Mouse (Mus musculus): Measurements from ENCODE around the gene Mlf2. TPM values are rescaled to one million over a fixed set of nuclear protein-coding genes. Genes with fewer than 3 reads are reported as not detected.

The Mlf2 gene
- polyA plus RNA-seq, 1 experiment from 2014 or later: 336 TPM

- H3K27ac ChIP-seq: peak overlapping the region; percentile 44; the same call in 1 of the 2 replicates
- no peak for ATAC-seq
- no peaks in the 10 kb centered on the region for H3K9me3 ChIP-seq
- no peaks in the 10 kb centered on the region for H3K27me3 ChIP-seq (replicated peaks)
- peak overlapping the region; percentile 89 for H3K4me2 ChIP-seq (replicated peaks)
- H3K4me3 ChIP-seq (replicated peaks): peak overlapping the region; percentile 97
- peak overlapping the region; percentile 99 for H3K9ac ChIP-seq
- peaks cover 13% of the 10 kb centered on the region for H3K36me3 ChIP-seq
- peaks cover 50% of the 10 kb centered on the region for H3K4me1 ChIP-seq (replicated peaks)
- WGBS: 12% methylated on average over 21 of the region's 22 CpGs
Measured at GRCm38 (mm10) chr6:124915160-124915941, 15.8 kb upstream of the Mlf2 start.

DNA sequence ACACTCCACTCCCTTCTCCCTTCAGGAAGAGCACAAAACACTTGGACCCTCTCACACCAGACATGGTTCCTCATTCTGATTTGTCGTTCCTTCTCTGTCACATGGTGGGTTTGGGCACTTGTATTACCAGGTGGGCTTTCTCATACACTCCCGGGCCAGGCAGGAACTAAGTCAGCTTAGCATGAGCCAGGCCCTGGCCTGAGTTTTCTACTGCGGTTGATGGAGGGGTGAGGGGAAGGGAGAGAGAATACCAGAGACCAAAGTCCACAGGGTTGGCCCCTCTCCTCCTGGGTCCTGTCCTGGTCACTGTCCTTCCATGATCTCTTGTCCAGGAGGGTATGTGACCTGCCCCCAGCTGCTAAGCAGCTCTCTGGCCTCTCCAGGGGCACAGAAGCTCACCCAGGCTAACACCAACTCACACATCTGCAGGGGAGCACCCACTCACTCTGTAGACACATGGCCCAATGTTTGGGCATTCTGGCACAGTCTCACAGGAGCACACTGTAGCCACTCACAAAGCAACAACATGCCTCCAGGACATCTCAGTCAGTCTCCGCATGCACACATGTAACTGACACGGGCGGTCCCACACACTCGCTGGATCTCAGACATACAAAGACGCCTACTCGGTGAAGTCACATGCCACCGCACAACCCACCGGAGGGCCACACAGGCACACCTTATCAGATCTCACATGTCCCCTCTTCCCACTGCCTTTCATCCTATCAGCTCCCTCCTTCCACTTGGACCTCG, 15.1 kb upstream of the Mlf2 start:
- no peaks in the 10 kb centered on the region for H3K27me3 ChIP-seq (replicated peaks)
- H3K36me3 ChIP-seq: peaks cover 13% of the 10 kb centered on the region
- peak overlapping the region; percentile 99 for H3K27ac ChIP-seq
- peak overlapping the region; percentile 97 for H3K4me3 ChIP-seq (replicated peaks)
- ATAC-seq: no peak
- H3K9ac ChIP-seq: peak overlapping the region; percentile 99
- no peaks in the 10 kb centered on the region for H3K9me3 ChIP-seq
- WGBS: 4% methylated on average over 12 of the region's 12 CpGs
- H3K4me1 ChIP-seq (replicated peaks): peaks cover 55% of the 10 kb centered on the region
- peak overlapping the region; percentile 89 for H3K4me2 ChIP-seq (replicated peaks)

- Histone ChIP-seq H3K27ac (peak overlapping the region; percentile 99), H3K27me3 (replicated peaks) (no peaks in the 10 kb centered on the region), H3K36me3 (peaks cover 13% of the 10 kb centered on the region), H3K4me1 (replicated peaks) (peaks cover 53% of the 10 kb centered on the region), H3K9me3 (no peaks in the 10 kb centered on the region), H3K4me2 (replicated peaks) (peak overlapping the region; percentile 89), H3K4me3 (replicated peaks) (peak overlapping the region; percentile 97), H3K9ac (peak overlapping the region; percentile 99)
- ATAC-seq: peak; percentile 67
- WGBS: under 1% methylated on average over 53 of the region's 67 CpGs
Measured at GRCm38 (mm10) chr6:124916695-124917517, 14.3 kb upstream of the Mlf2 start.

- no peaks in the 10 kb centered on the region for H3K9me3 ChIP-seq
- under 1% methylated on average over 54 of the region's 89 CpGs for WGBS
- H3K27ac ChIP-seq: peak overlapping the region; percentile 99
- H3K4me2 ChIP-seq (replicated peaks): peak overlapping the region; percentile 89
- no peaks in the 10 kb centered on the region for H3K27me3 ChIP-seq (replicated peaks)
- peaks cover 13% of the 10 kb centered on the region for H3K36me3 ChIP-seq
- peak overlapping the region; percentile 97 for H3K4me3 ChIP-seq (replicated peaks)
- H3K9ac ChIP-seq: peak overlapping the region; percentile 99
- ATAC-seq: peak; percentile 59
- H3K4me1 ChIP-seq (replicated peaks): peaks cover 53% of the 10 kb centered on the region
Measured at GRCm38 (mm10) chr6:124917518-124918330, 13.5 kb upstream of the Mlf2 start.

DNA sequence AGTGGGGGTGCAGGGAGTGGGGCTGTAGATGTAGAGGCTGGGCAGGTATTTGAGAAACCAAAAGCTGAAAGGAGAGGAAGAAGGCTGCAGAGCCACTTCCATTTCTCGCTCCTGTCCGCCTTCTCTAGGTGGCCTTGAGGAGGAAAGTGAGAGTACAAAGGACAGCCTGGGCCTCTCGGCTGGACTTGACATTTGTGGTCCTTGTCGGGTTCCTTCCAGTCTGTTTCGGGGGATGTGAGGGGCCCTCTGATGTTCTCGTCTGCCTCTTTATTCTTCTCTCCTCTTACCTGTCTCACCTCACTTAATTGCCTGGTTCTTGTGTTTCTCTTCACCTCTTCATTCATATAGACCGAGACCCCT, 12.9 kb upstream of the Mlf2 start:
- Histone ChIP-seq H3K4me1 (replicated peaks) (peaks cover 53% of the 10 kb centered on the region), H3K9me3 (no peaks in the 10 kb centered on the region), H3K27me3 (replicated peaks) (no peaks in the 10 kb centered on the region), H3K4me3 (replicated peaks) (peak overlapping the region; percentile 97), H3K36me3 (peaks cover 13% of the 10 kb centered on the region), H3K9ac (peak overlapping the region; percentile 99), H3K27ac (peak overlapping the region; percentile 99), H3K4me2 (replicated peaks) (peak overlapping the region; percentile 89)
- 9% methylated on average over 7 of the region's 7 CpGs for WGBS
- ATAC-seq: peak; percentile 0; the same call in 1 of the 2 replicates

DNA sequence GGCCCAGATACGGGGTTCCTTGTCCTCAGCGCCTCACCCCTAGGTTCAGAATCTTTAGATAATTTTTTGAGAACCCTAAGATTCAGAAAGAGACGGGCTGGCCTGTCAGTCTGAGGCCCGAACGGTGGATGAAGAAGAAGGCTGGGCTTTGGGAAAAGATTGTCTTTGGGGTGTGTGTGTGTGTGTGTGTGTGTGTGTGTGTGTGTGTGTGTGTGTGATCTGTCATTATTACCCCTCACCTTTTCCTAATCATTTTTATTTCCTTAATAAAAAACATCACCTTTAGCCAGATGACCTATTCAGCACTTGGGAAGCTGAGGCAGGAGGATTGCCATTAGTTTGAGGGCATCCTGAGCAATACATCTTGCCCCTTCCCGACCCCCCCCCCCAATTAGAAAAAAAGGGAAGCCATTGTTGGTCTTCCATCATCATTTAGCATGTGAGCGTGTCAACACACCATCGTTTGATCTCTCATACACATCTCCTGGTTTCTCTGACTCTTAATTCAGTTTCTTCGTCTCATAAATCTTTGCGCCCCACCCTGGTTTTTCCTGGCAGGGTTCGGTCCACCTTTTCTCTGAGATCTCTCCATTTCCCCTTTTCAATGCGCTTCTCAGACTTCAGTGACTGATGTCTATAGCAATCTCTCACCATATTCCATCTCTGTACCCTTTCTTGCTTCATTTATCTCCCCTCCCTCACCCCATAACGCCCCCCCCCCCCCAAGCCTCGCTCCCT, 12.1 kb upstream of the Mlf2 start:
- WGBS: 15% methylated on average over 14 of the region's 14 CpGs
- Histone ChIP-seq H3K4me1 (replicated peaks) (peaks cover 46% of the 10 kb centered on the region), H3K36me3 (peaks cover 6% of the 10 kb centered on the region), H3K9me3 (no peaks in the 10 kb centered on the region), H3K27ac (peak overlapping the region; percentile 99), H3K27me3 (replicated peaks) (no peaks in the 10 kb centered on the region), H3K4me3 (replicated peaks) (peak overlapping the region; percentile 97), H3K4me2 (replicated peaks) (peak overlapping the region; percentile 89), H3K9ac (no peak overlapping the region; the same call in 1 of the 2 replicates)
- no peak for ATAC-seq

GRCm38 (mm10) chr6:124919695-124920317, 11.4 kb upstream of the Mlf2 start, which contains the start of gene Ptms:
Ptms (minus strand) TSS chr6:124920103.
- peaks cover 43% of the 10 kb centered on the region for H3K4me1 ChIP-seq (replicated peaks)
- no peaks in the 10 kb centered on the region for H3K9me3 ChIP-seq
- peak; percentile 83 for ATAC-seq
- H3K4me2 ChIP-seq (replicated peaks): peak within 1 kb of the TSS; percentile 89
- peaks cover 2% of the 10 kb centered on the region; the same call in 1 of the 2 replicates for H3K36me3 ChIP-seq
- no peaks in the 10 kb centered on the region for H3K27me3 ChIP-seq (replicated peaks)
- peak within 1 kb of the TSS; percentile 17; the same call in 1 of the 2 replicates for H3K9ac ChIP-seq
- peak within 1 kb of the TSS; percentile 25 for H3K4me3 ChIP-seq (replicated peaks)
- WGBS: 4% methylated on average over 13 of the region's 13 CpGs
- H3K27ac ChIP-seq: peak within 1 kb of the TSS; percentile 99

DNA sequence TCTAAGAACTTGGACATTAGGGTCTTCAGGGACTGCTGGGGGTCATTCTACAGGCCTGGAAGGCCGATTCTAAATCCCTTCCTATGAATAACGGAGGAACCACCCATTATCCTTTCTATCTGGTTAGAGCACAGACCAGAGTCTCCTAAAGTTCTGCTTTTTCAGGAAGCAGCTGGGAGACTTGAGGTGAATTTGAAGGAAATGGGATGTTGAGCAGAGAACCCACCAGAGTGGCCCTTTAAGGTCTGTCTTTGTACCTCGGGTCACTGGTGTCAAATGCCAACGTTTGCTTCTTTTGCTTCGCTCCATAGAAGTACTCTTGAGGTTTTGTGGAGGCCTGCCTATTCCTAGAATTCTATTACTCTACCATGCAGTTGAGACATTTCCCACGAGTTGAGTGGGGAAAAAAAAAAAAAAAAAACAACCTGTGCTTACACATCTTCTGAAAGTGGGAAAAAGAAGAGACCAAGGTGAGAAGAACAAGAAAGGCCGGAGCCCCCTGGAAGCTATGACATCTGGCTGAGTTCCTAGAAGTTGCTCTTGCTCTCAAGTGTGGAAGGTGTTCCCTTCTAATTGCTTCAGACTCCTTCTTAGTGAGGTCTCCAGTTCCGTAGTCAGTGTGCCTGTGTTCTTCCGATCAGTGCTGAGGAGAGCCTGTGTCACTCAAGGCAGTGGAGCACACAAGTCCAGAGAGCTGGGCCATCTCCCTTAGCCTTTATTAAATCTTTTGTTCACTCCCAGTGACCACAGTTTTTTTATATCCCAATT, 10.7 kb upstream of the Mlf2 start:
- Histone ChIP-seq H3K4me1 (replicated peaks) (peaks cover 41% of the 10 kb centered on the region), H3K27ac (peak overlapping the region; percentile 99), H3K36me3 (no peaks in the 10 kb centered on the region), H3K4me3 (replicated peaks) (peak overlapping the region; percentile 25; the same call in 1 of the 2 replicates), H3K9me3 (no peaks in the 10 kb centered on the region), H3K4me2 (replicated peaks) (peak overlapping the region; percentile 89), H3K27me3 (replicated peaks) (no peaks in the 10 kb centered on the region), H3K9ac (peak overlapping the region; percentile 17; the same call in 1 of the 2 replicates)
- WGBS: 36% methylated on average over 9 of the region's 9 CpGs
- no peak for ATAC-seq

- Histone ChIP-seq H3K9ac (no peak overlapping the region), H3K36me3 (no peaks in the 10 kb centered on the region), H3K27ac (peak overlapping the region; percentile 99), H3K4me3 (replicated peaks) (no peak overlapping the region), H3K27me3 (replicated peaks) (no peaks in the 10 kb centered on the region), H3K9me3 (no peaks in the 10 kb centered on the region), H3K4me1 (replicated peaks) (peaks cover 41% of the 10 kb centered on the region), H3K4me2 (replicated peaks) (no peak overlapping the region)
- no peak for ATAC-seq
- 63% methylated on average over 4 of the region's 4 CpGs for WGBS
Measured at GRCm38 (mm10) chr6:124921539-124921938, 9.6 kb upstream of the Mlf2 start.

Data from intestine, embryonic 15.5 days (tissue).